Mouse (Mus musculus): Measurements from ENCODE around the gene Rbbp5. TPM values are rescaled to one million over a fixed set of nuclear protein-coding genes. Genes with fewer than 3 reads are reported as not detected.

Gene Rbbp5
- polyA plus RNA-seq, 1 experiment, result 16.4 TPM

- DNase-seq (ENCODE audit: low read depth), result no peak
Observed at GRCm38 (mm10) chr1:132541171-132541823, 64.1 kb downstream of the Rbbp5 start.

- DNase-seq (ENCODE audit: low read depth), result no peak
Observed at GRCm38 (mm10) chr1:132541824-132542599, 64.8 kb downstream of the Rbbp5 start.

- no peak for DNase-seq (ENCODE audit: low read depth)
Observed at GRCm38 (mm10) chr1:132542762-132543306, 65.7 kb downstream of the Rbbp5 start, which contains the start of gene Cntn2. Gene Cntn2 (minus strand): TSS chr1:132543256.

- DNase-seq (ENCODE audit: low read depth), result no peak
Observed at GRCm38 (mm10) chr1:132543789-132544188, 66.6 kb downstream of the Rbbp5 start.

Other genes with a start within 250 kb of the Rbbp5 start
- not detected in 2 replicates for gene Gm10188, start 247.6 kb upstream of the Rbbp5 start, polyA plus RNA-seq (2012; rRNA removed)
- gene Klhdc8a, start 178.7 kb upstream of the Rbbp5 start, polyA plus RNA-seq (2012; rRNA removed), result 0.14 and 0.26 TPM in 2 replicates
- 4.9 and 6.0 TPM in 2 replicates for gene Nuak2, start 161.2 kb upstream of the Rbbp5 start, polyA plus RNA-seq (2012; rRNA removed)
- gene Tmcc2, start 86.1 kb upstream of the Rbbp5 start, polyA plus RNA-seq (2012; rRNA removed), result 8.3 and 8.7 TPM in 2 replicates
- 16.5 and 16.7 TPM in 2 replicates for gene Dstyk, start 59.8 kb upstream of the Rbbp5 start, polyA plus RNA-seq (2012; rRNA removed)
- 2.1 and 2.4 TPM in 2 replicates for gene Tmem81, start 28.9 kb downstream of the Rbbp5 start, polyA plus RNA-seq (2012; rRNA removed)
- gene Cntn2, start 65.9 kb downstream of the Rbbp5 start, polyA plus RNA-seq (2012; rRNA removed), result 0.26 and 0.36 TPM in 2 replicates